Mouse (Mus musculus): ENCODE results near the gene Htr1d. TPM values are rescaled to one million over a fixed set of nuclear protein-coding genes. Genes with fewer than 3 reads are reported as not detected.

Htr1d gene
- 1 to 10 TPM in 1 of 2 experiments, under 1 TPM in 1; 0.56 to 1.2 TPM for total RNA-seq (2021)
- long read RNA-seq = 0 reads

- no peak for DNase-seq (ENCODE audit: low spot score in 2 of 2)
These were observed at the start of gene Htr1d for GRCm38 (mm10) chr4:136423224-136423623. Gene Htr1d (plus strand): TSS chr4:136423524.

DNA sequence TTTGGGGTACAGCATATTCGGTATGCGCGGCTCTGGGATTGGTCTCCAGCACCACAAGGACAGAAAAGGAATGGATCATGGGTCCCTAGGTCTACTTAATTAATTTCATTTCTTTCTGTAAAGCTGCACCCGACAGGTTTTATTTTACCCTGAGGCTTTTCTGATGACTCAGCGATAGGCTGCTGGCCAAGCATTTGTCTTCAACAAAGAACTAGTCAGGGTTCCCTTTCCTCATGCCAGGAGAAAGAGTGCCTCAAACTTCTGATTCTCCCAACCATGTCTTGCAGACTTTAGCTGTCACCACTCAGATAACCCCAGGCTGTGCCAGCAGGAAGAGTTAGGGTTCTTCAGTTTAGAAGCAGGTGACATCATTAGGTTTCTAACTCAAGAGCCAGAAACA lies 46.3 kb upstream of the Htr1d start:
- no peak for DNase-seq (ENCODE audit: low spot score in 2 of 2)

GRCm38 (mm10) chr4:136383052-136383451 lies 40.3 kb upstream of the Htr1d start:
- DNase-seq (ENCODE audit: low spot score in 2 of 2) = no peak

DNA sequence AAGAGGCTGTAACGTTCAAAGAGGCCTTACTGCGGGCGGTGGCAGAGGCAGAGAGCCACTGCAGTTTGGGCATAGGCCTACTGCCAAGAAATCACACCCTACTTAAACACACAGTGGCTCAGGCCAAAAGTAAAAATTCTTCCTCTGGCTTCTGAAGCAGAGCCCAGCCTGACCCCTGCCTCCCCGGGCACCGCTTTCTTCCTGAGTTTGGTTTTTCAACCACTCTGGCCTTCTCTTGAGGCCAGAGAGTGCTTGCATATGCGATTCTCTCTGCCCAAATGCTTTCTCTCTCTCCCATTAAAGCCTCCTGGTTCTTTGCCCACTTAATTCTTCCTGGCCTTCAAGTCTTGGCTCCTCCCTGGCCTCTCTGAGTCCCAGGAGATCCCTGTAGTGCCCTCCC lies 39.5 kb upstream of the Htr1d start:
- no peak for DNase-seq (ENCODE audit: low spot score in 2 of 2)

DNA sequence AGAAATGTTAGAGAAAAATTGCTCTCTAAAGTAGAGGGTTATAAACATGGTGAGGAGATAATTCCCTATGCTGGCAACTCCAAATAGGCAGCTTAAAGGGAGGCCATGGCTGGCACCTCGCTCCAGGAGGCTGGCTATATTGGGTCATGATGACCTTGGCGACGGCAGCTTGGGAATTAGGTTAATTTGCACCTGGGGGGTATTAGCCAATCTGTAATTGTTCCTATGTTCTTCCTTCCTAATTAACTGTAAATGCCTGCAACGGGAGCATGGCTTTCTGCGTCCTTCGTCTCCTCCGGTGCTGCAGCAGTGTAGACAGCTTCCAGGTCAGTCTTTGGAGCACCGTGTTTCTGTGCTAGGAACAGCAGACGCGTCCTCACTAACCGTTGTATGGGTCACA lies 36.1 kb upstream of the Htr1d start:
- DNase-seq (ENCODE audit: low spot score in 2 of 2) = no peak

- DNase-seq (ENCODE audit: low spot score in 2 of 2) = no peak
These were observed 21.5 kb upstream of the Htr1d start for GRCm38 (mm10) chr4:136401806-136402205.

- no peak for DNase-seq (ENCODE audit: low spot score in 2 of 2)
These were observed 15.5 kb upstream of the Htr1d start for GRCm38 (mm10) chr4:136407831-136408230.

DNA sequence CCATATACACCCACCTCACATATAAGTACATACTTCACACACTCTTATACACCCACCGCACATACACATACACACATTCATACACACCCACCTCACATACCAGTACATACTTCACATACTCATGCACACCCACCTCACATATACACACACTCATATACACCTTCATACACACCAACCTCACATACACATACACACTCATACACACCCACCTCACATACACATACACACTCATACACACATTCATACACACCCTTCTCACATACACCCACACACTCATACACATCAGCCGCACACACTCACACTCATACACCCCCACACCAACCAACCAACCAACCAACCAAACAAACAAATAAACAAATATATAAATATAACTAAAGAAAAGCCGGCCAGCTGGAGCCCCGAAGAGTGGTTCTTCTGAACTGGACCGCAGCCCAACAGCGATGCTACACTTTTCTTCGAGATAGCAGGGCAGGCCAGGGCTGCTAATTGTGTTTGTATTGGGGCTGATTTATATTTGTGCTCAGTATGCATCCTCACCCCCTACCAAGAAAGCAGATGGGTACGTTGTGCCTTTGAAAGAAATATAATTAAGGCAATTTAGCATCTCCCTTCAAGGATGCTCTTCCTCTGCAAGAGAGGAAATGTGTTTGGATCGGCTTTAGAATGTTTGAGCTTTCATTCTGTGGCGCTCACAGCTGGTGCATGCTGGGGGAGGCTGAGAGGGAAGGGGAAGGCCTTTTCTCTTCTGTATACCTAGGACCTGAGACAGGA lies 11.1 kb upstream of the Htr1d start:
- DNase-seq (ENCODE audit: low spot score in 2 of 2) = no peak

GRCm38 (mm10) chr4:136415477-136415876 lies 7.8 kb upstream of the Htr1d start:
- DNase-seq (ENCODE audit: low spot score in 2 of 2) = no peak

DNA sequence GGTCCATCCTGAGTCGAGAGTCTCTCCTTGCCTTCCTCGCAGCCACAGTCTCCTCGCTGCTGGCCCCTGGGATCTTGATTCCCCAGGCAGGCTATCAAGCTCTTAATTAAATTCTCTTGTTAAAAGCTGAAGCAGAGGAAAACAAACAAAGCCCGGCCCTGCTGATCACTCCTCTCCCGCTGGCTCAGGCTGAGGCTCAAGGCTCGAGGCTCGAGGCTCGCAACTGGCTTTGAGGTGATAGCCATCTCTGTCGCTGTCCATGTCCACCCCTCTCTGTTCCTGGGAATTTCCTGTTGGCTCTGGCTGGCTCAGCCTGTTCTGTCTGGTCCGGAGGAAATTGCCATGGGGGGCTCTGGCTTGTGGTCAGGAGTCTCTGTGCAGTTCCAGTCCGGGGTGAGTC lies 4.4 kb upstream of the Htr1d start:
- no peak for DNase-seq (ENCODE audit: low spot score in 2 of 2)

DNA sequence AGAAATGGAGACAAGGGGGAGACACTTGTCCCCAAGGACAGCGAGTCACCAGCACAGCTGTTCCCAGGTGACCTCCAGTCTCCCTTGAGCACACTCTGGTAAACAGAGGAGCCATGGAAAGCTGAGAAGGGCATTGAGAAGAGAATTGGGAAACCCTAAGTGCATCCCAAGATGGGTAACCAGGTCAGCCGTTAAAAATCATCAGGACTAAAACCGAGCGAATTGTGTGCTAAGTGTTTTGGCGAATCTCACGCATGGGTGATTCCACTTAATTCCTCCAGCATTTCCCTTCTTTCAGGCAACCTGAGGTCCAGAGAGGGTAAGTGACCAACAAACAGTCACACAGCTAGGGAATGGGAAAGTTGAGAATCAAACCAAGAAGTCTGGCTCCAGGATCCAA lies 3.9 kb upstream of the Htr1d start:
- no peak for DNase-seq (ENCODE audit: low spot score in 2 of 2)

GRCm38 (mm10) chr4:136424120-136424999 lies 1.0 kb downstream of the Htr1d start:
- no peak for DNase-seq (ENCODE audit: low spot score in 2 of 2)

DNA sequence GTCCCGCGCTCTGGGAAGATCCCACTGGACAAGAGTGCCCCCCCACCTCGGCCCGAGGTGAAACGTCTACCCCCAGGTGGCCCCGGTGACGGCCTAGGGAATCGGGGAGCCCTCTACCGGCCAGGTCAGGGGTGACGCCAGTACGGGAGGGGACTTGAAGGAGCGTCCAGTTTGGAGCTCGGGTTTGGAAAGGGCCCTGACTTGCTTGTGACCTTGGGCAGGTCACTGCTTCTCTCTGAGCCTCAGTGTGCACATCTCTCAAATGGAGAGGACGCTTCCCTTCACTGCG lies 1.6 kb downstream of the Htr1d start:
- DNase-seq (ENCODE audit: low spot score in 2 of 2) = no peak

- DNase-seq (ENCODE audit: low spot score in 2 of 2) = no peak
These were observed 7.5 kb downstream of the Htr1d start for GRCm38 (mm10) chr4:136430609-136431375.

DNA sequence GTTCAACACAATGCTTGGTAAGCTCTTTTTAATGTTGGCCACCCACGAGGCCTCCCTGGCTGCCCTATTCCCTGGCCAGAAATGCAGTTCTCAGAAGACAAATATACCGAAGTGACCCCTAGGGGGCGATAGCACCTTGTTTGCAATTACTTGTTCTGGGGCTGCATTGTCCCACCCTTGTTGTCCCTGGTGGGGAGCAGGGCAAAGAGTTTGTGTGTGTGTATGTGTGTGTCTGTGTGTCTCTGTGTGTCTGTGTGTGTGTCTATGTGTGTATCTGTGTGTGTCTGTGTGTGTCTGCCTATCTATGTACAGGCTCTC lies 8.0 kb downstream of the Htr1d start:
- peak in 1 of 2 experiments; percentile 53 for DNase-seq (ENCODE audit: low spot score in 2 of 2)

GRCm38 (mm10) chr4:136434029-136434428 lies 10.7 kb downstream of the Htr1d start:
- DNase-seq (ENCODE audit: low spot score in 2 of 2) = no peak

GRCm38 (mm10) chr4:136439106-136439505 lies 15.8 kb downstream of the Htr1d start:
- no peak for DNase-seq (ENCODE audit: low spot score in 2 of 2)

- no peak for DNase-seq (ENCODE audit: low spot score in 2 of 2)
These were observed 18.2 kb downstream of the Htr1d start for GRCm38 (mm10) chr4:136441354-136442043.

DNA sequence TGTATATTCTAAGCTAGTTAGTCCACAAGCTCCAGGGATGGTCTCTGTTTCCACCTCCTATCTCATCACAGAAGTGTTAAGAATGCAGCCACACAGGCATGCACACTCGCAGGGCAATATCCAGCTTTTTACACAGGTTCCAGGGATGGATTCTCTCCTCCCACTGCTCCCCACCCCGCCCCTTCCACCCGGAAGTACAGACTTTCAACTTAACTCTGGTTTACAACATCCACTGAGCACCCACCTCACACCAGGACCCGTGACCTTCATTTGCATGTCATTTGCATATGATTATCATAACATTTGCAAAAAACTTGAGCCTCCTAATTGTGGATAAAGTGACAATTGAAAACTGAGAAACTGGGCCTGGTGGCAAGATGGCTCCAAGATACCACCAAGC lies 21.2 kb downstream of the Htr1d start:
- DNase-seq (ENCODE audit: low spot score in 2 of 2) = no peak

DNA sequence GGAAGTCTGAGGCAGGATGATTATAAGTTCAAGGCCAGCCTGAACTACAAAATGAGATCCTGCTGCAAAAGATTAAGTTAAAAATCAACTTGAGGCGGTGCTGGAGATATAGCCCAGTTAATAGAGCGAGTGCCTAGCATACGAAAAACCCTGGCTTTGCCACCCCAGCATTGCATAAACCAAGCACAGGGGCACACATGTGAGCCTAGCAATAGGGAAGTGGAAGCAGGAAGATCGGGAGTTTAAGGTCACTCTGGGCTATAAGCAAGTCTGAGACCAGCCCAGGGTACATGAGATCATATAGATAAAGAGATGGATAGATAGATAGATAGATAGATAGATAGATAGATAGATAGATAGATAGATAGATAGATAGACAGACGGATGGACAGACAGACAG lies 26.5 kb downstream of the Htr1d start:
- no peak for DNase-seq (ENCODE audit: low spot score in 2 of 2)

DNA sequence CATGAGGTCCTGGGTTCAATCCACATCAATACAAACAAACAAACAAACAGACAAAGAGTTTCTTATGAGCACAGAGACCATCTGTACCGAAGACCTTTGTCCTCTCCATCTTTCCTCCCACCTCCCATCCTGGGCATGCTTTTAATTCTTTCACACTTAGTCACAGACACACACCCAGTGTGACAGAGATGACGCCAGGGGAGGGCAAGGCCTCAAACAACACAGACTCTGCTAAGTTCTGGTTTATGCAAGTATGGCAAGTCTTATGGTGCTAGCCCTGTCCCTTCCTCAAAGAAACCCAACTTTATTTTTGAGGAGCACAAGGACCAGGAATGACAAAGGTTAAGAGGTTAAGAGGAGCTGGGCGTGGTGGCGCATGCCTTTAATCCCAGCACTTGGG lies 26.9 kb downstream of the Htr1d start:
- DNase-seq (ENCODE audit: low spot score in 2 of 2) = no peak
